Mouse (Mus musculus) limb, embryonic 11.5 days (tissue): Measurements from ENCODE around the gene Trappc3. TPM values are rescaled to one million over a fixed set of nuclear protein-coding genes. Genes with fewer than 3 reads are reported as not detected.

Experiments
- ATAC-seq: fragments of 200-750 bp; cut with Nextera tagmentation; 2 replicates; pipeline ENCODE4 v1.8.0; 2017; ENCODE audit warnings: low read depth; ENCODE audit not compliant: insufficient number of reproducible peaks, low FRiP score, low TSS enrichment
- DNase-seq: peaks from one replicate; pipeline ENCODE4 v3.0.0-alpha.2; 2015; ENCODE audit warnings: low spot score
- H3K27ac ChIP-seq: fragments of 300-500 bp; sonication (generic); replicated peaks from 2 replicates; pipeline ENCODE4 v1.5.1; 2014; ENCODE audit warnings: low read depth, mild to moderate bottlenecking, low read length
- H3K27me3 ChIP-seq: fragments of 300-500 bp; sonication (generic); 2 replicates; pipeline ENCODE4 v1.6.1; 2014; ENCODE audit warnings: mild to moderate bottlenecking, low read length, mixed read lengths; ENCODE audit not compliant: control insufficient read depth, insufficient read depth
- H3K36me3 ChIP-seq: fragments of 300-500 bp; sonication (generic); 2 replicates; pipeline ENCODE4 v1.6.1; 2014; ENCODE audit warnings: mild to moderate bottlenecking, low read length, moderate library complexity, mixed read lengths; ENCODE audit not compliant: control insufficient read depth, insufficient read depth
- H3K4me1 ChIP-seq: fragments of 300-500 bp; sonication (generic); 2 replicates; pipeline ENCODE4 v1.6.1; 2014; ENCODE audit warnings: low read length, mixed read lengths; ENCODE audit not compliant: control insufficient read depth, insufficient read depth
- H3K4me2 ChIP-seq: fragments of 300-500 bp; sonication (generic); 2 replicates; pipeline ENCODE4 v1.6.1; 2014; ENCODE audit warnings: low read depth, mild to moderate bottlenecking, moderate library complexity; ENCODE audit not compliant: severe bottlenecking
- H3K4me3 ChIP-seq: fragments of 300-500 bp; sonication (generic); 2 replicates; pipeline ENCODE4 v1.5.1; 2014; ENCODE audit warnings: low read depth, low read length
- H3K9ac ChIP-seq: fragments of 300-500 bp; sonication (generic); 2 replicates; pipeline ENCODE4 v1.6.1; 2014; ENCODE audit warnings: mild to moderate bottlenecking, low read length
- H3K9me3 ChIP-seq: fragments of 300-500 bp; sonication (generic); 2 replicates; pipeline ENCODE4 v1.6.1; 2016; ENCODE audit warnings: low read length; ENCODE audit not compliant: control insufficient read depth
- WGBS: fragments of 180-500 bp; shearing (Covaris S2); extraction: QIAGEN DNeasy Blood & Tissue Kit; methylation state at CpG from one replicate; pipeline ENCODE4 v1.1.7; 2014; 5-methylcytosine and 5-hydroxymethylcytosine counted together
- polyA plus RNA-seq: library from polyadenylated mRNA; unstranded; fragments of >200 nt; fragmentation: Nextera tagmentation; extraction: Ambion mirVana; gene quantifications from 2 replicates; pipeline ENCODE4 v1.2.1, GENCODE M21; 2014

The Trappc3 gene
- polyA plus RNA-seq, 1 experiment from 2014 or later = 25.0 TPM

DNA sequence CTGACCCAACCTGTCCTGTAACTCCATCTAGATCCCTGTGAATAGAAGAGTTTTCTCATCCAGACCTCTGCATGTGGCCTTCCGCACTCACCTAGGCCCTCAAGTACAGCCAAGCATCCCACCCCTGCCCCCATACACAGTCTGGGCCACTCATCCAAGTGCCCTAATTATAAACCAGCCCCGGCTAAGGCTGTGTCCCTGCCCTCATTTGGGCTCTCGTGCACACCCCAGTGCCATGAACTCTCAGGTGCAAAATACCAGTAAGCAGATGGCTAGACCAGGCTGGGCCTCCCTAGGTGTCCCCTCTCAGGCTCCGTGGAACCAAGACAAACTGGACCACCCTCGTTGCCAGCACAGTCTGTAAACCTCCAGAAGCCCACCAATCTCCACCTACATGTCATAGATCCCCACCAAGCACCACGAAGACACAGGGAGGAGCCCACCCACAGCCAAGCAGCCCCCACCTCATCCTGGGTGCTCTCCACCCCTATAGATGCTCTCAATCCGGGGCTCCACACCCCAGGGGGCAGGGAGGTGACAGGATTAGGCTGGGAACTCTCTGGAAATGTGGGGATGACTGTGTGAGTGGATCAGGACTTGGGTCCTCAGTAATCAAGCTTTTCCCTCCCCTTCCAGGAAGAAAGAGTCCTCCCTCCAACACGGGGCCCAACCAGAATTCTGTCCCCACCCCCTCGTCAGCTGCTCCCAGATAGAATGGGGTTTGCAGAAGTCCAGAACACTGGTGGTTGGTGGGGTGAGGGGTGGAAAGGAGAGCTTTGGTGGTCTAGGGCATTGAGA lies 7.6 kb upstream of the Trappc3 start:
- H3K4me1 ChIP-seq = peaks cover 42% of the 10 kb centered on the region
- peak overlapping the region; percentile 96 for H3K9ac ChIP-seq
- WGBS = 13% methylated on average over 9 of the region's 9 CpGs
- no peaks in the 10 kb centered on the region for H3K27me3 ChIP-seq
- no peaks in the 10 kb centered on the region for H3K36me3 ChIP-seq
- DNase-seq (no peak), ATAC-seq (no peak)
- peak overlapping the region; percentile 99 for H3K4me3 ChIP-seq
- no peak overlapping the region for H3K27ac ChIP-seq
- H3K4me2 ChIP-seq = peak overlapping the region; percentile 71
- H3K9me3 ChIP-seq = no peaks in the 10 kb centered on the region

DNA sequence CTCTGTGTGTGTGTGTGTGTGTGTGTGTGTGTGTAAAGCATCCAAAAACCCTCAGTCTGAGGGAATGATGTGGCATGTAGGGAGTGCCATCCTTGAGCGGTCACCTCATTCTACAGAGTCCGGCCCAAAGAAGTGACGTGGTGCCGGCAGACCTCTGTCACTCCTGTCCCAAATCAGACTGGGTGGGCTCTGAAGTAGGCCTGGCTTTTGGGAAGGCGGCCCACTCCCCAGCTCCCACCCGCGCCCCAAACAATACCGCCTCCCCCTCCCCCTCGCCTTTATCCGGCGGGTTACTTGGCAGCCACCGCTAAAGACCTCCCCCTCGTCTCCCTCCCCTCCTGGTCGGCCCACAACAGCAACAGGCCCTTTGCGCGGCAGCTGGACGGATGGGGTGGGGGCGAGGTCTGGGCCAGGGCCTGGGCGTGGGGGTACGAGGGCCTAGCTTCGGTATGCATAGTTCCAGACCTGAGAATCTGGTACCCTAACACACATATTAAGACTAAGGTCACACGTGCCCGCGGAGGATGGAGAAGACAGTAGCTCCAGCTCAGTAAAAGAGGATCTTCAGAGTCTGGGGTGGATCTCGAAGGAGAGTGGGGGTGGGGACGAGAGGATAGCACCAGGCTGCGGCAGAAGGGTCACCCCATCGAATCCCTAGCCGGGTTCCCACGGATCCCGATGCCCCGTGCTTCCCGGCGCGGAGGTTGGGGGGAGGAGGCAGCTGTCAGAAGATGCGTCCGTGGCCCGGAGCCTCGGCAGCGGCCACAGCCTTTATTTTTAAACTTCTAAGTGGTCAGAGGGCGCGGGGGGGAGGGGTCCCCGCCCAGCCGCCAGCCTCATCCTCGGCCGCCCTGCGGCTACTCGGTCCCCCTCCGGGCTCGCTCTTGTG lies 6.8 kb upstream of the Trappc3 start:
- ATAC-seq = no peak; the same call in 1 of the 2 replicates
- H3K9me3 ChIP-seq = no peaks in the 10 kb centered on the region
- DNase-seq = peak; percentile 71
- H3K27me3 ChIP-seq = no peaks in the 10 kb centered on the region
- H3K27ac ChIP-seq = peak overlapping the region; percentile 88
- H3K4me2 ChIP-seq = peak overlapping the region; percentile 71
- H3K4me1 ChIP-seq = peaks cover 49% of the 10 kb centered on the region
- peak overlapping the region; percentile 99 for H3K4me3 ChIP-seq
- H3K9ac ChIP-seq = peak overlapping the region; percentile 96
- WGBS = 0% methylated on average over 50 of the region's 50 CpGs
- no peaks in the 10 kb centered on the region for H3K36me3 ChIP-seq

DNA sequence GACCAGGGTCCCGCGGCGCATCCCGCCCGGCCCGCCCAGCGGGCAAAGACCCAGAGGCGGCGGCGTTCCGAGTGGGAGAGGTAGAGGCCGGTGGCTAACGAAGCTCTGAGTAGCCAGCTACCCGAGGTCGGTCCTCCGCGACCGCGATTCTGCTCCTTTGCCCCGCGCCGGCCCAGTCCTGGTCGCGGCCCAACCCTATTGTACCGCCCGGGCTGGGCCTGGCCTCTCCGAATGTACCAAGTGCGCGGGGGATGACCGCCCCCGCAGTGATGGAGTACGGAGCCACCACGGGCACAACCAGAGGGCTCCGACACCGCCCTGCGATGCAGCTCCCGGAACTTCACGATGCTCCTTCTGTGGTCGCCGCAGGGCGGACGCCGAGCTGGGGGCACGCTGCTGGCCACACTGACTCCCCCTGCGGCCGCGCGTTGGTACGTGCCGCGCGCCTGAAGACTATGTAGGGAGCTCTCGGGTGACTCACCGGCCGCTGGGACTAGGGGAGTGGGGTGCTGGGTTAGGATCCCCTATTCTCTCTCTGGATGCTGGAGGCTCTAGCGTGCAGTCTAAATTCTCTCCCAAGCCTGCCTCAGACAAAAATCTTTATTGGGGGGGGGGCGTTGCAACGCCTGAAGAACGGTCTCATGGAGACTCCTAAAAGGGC lies 5.9 kb upstream of the Trappc3 start, which contains the start of gene Map7d1:
Map7d1 (minus strand) TSS at position 213 of the 661 bp plus-strand sequence.
- Histone ChIP-seq H3K36me3 (no peaks in the 10 kb centered on the region), H3K4me1 (peaks cover 57% of the 10 kb centered on the region), H3K4me2 (peak within 1 kb of the TSS; percentile 71), H3K27ac (peak within 1 kb of the TSS; percentile 88), H3K4me3 (peak within 1 kb of the TSS; percentile 99), H3K9me3 (no peaks in the 10 kb centered on the region), H3K27me3 (no peaks in the 10 kb centered on the region), H3K9ac (peak within 1 kb of the TSS; percentile 96)
- ATAC-seq (peak; percentile 79), DNase-seq (peak; percentile 90)
- 1% methylated on average over 51 of the region's 59 CpGs for WGBS

DNA sequence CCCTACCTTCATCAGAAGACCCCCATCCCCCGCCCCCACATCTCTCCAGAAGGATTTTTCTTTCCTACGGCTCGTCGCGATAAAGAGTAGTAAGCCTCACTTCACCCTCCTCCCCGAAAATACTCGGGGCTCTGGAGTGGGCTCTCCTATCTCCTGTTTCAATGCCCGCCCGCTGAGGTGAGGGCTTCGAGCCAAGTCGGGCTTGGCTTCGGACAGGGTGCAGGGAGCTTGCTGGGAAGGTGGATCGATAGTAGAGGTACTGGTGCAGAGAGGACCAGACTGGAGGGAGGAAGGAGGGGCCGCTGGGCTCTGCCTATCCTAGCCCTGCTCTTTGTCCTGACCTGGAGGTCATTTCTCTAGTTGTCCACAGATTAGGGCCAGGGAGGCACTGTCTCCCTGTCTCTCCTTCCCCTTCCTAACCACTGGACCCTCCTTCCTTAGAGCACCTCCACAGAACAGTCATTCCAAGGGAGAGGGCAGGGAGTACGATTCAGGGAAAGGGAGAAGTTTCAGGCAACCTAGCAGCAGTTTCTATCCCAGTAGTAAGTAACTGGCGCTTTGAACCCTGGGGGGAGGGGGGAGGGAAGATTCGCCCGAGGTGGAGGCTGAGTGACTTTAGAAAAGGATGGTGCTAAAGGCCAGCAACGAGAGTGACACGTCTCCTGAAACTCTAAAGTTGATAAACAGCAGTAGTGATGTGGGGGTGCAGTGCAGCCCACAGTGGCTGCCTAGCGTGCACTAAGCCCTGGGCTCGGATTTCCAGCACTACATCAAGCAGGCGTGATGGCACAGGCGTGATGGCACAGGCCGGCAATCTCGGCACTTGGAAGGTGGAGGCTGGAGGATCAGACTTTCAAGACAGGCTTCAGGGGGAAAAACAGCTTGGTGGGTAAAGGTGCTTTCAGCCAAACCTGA lies 4.9 kb upstream of the Trappc3 start:
- H3K4me1 ChIP-seq = peaks cover 62% of the 10 kb centered on the region

DNA sequence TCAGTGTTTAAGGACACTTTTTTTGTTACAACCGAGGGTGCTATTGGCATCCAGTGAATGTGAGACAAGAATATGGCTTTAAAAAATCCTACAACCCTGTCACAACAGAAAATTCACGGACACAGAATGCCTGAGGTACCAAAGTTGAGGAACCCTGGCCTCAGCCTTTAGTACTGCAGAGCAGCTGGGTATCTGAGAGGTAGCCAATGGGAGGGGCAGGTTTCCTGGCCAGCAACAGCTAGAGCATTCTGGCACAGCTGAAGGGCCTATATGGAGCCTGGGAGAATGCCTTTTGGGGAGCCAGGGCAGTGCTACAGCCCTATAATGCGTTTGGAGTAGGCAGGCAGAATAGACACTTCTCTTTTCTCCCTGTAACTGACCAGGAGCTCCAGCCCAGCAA lies 3.1 kb upstream of the Trappc3 start:
- ATAC-seq (no peak), DNase-seq (peak; percentile 31)
- H3K4me2 ChIP-seq = peak overlapping the region; percentile 41; the same call in 1 of the 2 replicates
- peaks cover 48% of the 10 kb centered on the region for H3K4me1 ChIP-seq
- peak overlapping the region; percentile 80 for H3K27ac ChIP-seq
- H3K27me3 ChIP-seq = no peaks in the 10 kb centered on the region
- 0 out of 2 replicates have a peak overlapping the region, but pooled peaks have one; percentile 17 for H3K9ac ChIP-seq
- H3K9me3 ChIP-seq = no peaks in the 10 kb centered on the region
- no peak overlapping the region for H3K4me3 ChIP-seq
- 28% methylated on average over 3 of the region's 3 CpGs for WGBS
- no peaks in the 10 kb centered on the region for H3K36me3 ChIP-seq

More for the DNA sequence above, 4.9 kb upstream of the Trappc3 start:
- Histone ChIP-seq H3K4me2 (peak overlapping the region; percentile 71), H3K27ac (peak overlapping the region; percentile 88), H3K9ac (peak overlapping the region; percentile 96), H3K9me3 (no peaks in the 10 kb centered on the region), H3K27me3 (no peaks in the 10 kb centered on the region), H3K36me3 (no peaks in the 10 kb centered on the region), H3K4me3 (peak overlapping the region; percentile 99)
- DNase-seq (peak; percentile 52), ATAC-seq (no peak)
- 3% methylated on average over 26 of the region's 26 CpGs for WGBS

DNA sequence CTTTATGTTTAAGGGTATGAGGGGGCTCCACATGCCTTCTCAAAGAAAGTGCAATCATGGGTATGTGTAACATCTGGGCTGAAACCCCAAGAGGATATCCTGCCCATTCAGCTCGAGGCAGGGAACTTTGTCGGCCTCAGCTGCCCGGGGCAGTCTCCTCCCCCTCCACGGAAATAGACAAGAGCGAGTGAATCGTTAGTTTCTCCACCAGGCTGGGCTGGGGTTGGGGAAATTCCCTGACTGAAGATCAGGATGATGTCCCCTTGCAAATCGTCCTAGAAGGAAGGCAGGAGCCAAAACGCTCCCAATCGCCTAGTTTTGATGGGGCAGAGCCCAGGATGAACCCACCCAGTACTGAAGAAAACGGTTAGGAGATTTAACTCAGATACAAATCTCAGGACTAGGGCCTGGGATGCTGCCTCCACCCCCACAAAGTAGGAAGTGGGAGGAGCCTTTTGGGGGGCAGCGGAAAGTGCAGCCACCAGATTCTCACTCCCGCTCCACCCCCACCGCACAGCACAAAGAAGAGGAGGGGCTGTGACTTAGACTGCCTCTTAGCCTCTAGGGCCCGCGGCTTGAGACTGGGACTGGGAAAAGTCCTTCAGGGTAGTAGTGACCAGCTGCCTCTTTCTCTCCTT lies 2.5 kb upstream of the Trappc3 start:
- H3K36me3 ChIP-seq = no peaks in the 10 kb centered on the region
- peak overlapping the region; percentile 41 for H3K4me2 ChIP-seq
- H3K9me3 ChIP-seq = no peaks in the 10 kb centered on the region
- H3K9ac ChIP-seq = peak overlapping the region; percentile 12; the same call in 1 of the 2 replicates
- peak; percentile 31; the same call in 1 of the 2 replicates for ATAC-seq
- under 1% methylated on average over 15 of the region's 15 CpGs for WGBS
- peak overlapping the region; percentile 80 for H3K27ac ChIP-seq
- peak; percentile 87 for DNase-seq
- H3K4me1 ChIP-seq = peaks cover 43% of the 10 kb centered on the region
- H3K4me3 ChIP-seq = no peak overlapping the region
- no peaks in the 10 kb centered on the region for H3K27me3 ChIP-seq

DNA sequence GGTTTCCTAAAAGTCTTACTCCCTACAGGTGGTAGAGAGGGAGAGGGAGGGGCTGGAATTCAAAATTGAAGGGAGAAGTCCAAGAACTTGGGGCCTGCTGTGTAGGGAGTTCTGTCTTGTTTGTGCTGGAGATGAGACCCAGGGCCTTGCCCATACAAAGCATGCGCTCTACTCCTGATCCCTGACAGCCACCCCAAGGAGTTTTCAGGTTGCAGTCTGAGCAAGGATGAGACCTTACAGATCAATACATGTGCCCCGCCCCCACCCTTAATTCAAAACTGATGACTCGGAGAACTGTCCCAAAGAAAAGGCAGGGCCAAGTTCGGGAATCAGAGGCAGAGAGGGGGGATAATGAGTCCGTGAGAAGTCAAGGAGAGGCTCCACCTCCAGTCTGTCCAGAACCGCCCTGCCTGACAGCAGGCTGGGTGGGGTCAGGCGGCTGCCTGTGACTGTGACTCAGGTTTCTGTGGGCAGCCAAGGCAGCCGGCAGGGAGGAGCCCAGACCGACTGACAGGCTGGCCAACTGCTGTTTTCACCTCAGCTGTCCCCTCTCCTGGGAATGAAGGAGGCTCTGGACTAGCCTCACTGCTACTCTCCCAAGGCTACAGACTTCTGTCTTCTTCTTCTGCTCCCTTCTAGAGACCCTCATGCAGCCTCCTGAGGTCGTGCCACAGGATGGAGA lies 1.5 kb upstream of the Trappc3 start:
- peak; percentile 65 for DNase-seq
- Histone ChIP-seq H3K27me3 (no peaks in the 10 kb centered on the region), H3K4me2 (peak overlapping the region; percentile 41), H3K4me3 (peak overlapping the region; percentile 5; the same call in 1 of the 2 replicates), H3K9me3 (no peaks in the 10 kb centered on the region), H3K36me3 (no peaks in the 10 kb centered on the region), H3K27ac (peak overlapping the region; percentile 80), H3K9ac (no peak overlapping the region), H3K4me1 (peaks cover 41% of the 10 kb centered on the region)
- ATAC-seq = no peak
- WGBS = 4% methylated on average over 10 of the region's 10 CpGs
